In the genomic region with DNA sequence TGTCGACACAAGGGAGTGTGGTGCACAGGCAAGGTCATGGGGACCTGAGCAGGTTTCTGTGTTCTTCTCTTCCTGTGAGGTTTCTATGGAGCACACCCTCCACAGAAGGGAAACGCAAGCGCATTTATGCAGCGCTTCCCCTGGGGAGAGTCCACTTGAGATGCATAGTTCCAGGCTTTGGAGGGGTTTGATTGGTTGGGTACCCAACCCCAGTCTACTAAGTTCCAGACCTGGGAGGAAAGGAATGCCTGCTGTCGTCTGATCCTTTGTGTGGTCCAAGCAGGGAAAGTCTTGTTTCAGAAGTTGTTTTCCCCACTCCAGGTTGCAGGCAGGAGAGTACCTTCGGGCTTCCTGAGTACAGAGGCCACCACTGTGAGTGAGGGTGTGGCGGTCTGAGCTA, we compare ENCODE assay signal across 29 mouse cellular contexts. TPM values are rescaled to one million over a fixed set of nuclear protein-coding genes. Genes with fewer than 3 reads are reported as not detected.
DNase-seq lines count a peak whose midpoint lies in the region; ATAC-seq lines count a peak whose summit lies in the region.
"Had no signal": no experiment of that assay in that cellular context is flagged by ENCODE, and none has a peak within 500 bp of the region (broad histone marks: within the 10 kb centered on the region; RNA-seq: fewer than 3 reads in every experiment).

No protein-coding gene starts in this region.

- H3K4me2 ChIP-seq in hindbrain, embryonic 12.5 days (replicated peaks): no peak overlapping the region
- H3K4me2 ChIP-seq in hindbrain, embryonic 11.5 days (replicated peaks; ENCODE audit: low read depth, low read length): no peak overlapping the region
- H3K4me2 ChIP-seq in neural tube, embryonic 12.5 days (replicated peaks): peak overlapping the region; percentile 41
- no peak overlapping the region for H3K4me2 ChIP-seq in hindbrain, embryonic 15.5 days
- H3K4me2 ChIP-seq: embryonic facial prominence, embryonic 12.5 days; forebrain, embryonic 15.5 days; heart, embryonic 11.5 days; kidney, embryonic 15.5 days; limb, embryonic 12.5 days; liver, embryonic 15.5 days; lung, embryonic 14.5 days; midbrain, embryonic 12.5 days had no signal

- no peaks in the 10 kb centered on the region for H3K27me3 ChIP-seq in hindbrain, embryonic 12.5 days
- H3K27me3 ChIP-seq in hindbrain, embryonic 11.5 days (ENCODE audit: control insufficient read depth, insufficient read depth, low read length): no peaks in the 10 kb centered on the region
- no peaks in the 10 kb centered on the region for H3K27me3 ChIP-seq in neural tube, embryonic 12.5 days (replicated peaks)
- no peaks in the 10 kb centered on the region for H3K27me3 ChIP-seq in hindbrain, embryonic 15.5 days
- H3K27me3 ChIP-seq: embryonic facial prominence, embryonic 12.5 days had no signal

- no peak for DNase-seq in hindbrain, embryonic 11.5 days (ENCODE audit: low spot score)
- DNase-seq in neural tube, embryonic 10.5 days (ENCODE audit: extremely low spot score, low spot score): no peak
- no peak for DNase-seq in kidney, adult 9 months
- no peak for DNase-seq in urinary bladder, postnatal 25 days (ENCODE audit: low spot score)
- DNase-seq: adrenal gland, postnatal 14 days; cerebellum, adult 11 months; cerebellum, postnatal 36 days; embryo, embryonic 11 days; gastrocnemius, postnatal 14 days; heart, adult 18-20 months; heart, postnatal 36 days; kidney, adult 11 months; kidney, postnatal 25 days; lung, embryonic 14.5 days; lung, postnatal 36 days; thymus, adult 2 months; thymus, postnatal 36 days had no signal

- H3K27ac ChIP-seq in hindbrain, embryonic 12.5 days: peak overlapping the region; percentile 92; the same call in 1 of the 2 replicates
- H3K27ac ChIP-seq in hindbrain, embryonic 11.5 days (ENCODE audit: low read depth, low read length): no peak overlapping the region
- H3K27ac ChIP-seq in neural tube, embryonic 12.5 days: 0 out of 2 replicates have a peak overlapping the region, but pooled peaks have one; percentile 91
- peak overlapping the region; percentile 51 for H3K27ac ChIP-seq in hindbrain, embryonic 15.5 days (replicated peaks)
- H3K27ac ChIP-seq: forebrain, embryonic 15.5 days; limb, embryonic 12.5 days; liver, embryonic 15.5 days had no signal

- no peak for ATAC-seq in hindbrain, embryonic 12.5 days (ENCODE audit: low FRiP score)
- no peak for ATAC-seq in hindbrain, embryonic 11.5 days (ENCODE audit: low FRiP score)
- ATAC-seq in neural tube, embryonic 12.5 days (ENCODE audit: low FRiP score, low read depth): no peak
- ATAC-seq in hindbrain, embryonic 15.5 days (ENCODE audit: low FRiP score, low read depth): no peak
- ATAC-seq: CD4-positive, CD25-positive, alpha-beta regulatory T cell, adult 4 months; inflammation-experienced regulatory T-cells, adult 6 months had no signal

- H3K9me3 ChIP-seq in hindbrain, embryonic 12.5 days (replicated peaks): no peaks in the 10 kb centered on the region
- no peaks in the 10 kb centered on the region for H3K9me3 ChIP-seq in hindbrain, embryonic 11.5 days (ENCODE audit: control insufficient read depth, low read length)
- no peaks in the 10 kb centered on the region for H3K9me3 ChIP-seq in neural tube, embryonic 12.5 days
- no peaks in the 10 kb centered on the region for H3K9me3 ChIP-seq in hindbrain, embryonic 15.5 days
- H3K9me3 ChIP-seq: forebrain, embryonic 15.5 days; limb, embryonic 12.5 days; liver, embryonic 15.5 days; midbrain, embryonic 12.5 days had no signal

- no peak overlapping the region for H3K9ac ChIP-seq in hindbrain, embryonic 12.5 days
- H3K9ac ChIP-seq in hindbrain, embryonic 11.5 days (ENCODE audit: low read depth, low read length): no peak overlapping the region
- H3K9ac ChIP-seq in neural tube, embryonic 12.5 days: no peak overlapping the region
- no peak overlapping the region for H3K9ac ChIP-seq in hindbrain, embryonic 15.5 days
- H3K9ac ChIP-seq: embryonic facial prominence, embryonic 12.5 days; forebrain, embryonic 15.5 days; kidney, embryonic 15.5 days; limb, embryonic 12.5 days; liver, embryonic 15.5 days; lung, embryonic 14.5 days; midbrain, embryonic 12.5 days had no signal

- H3K36me3 ChIP-seq in hindbrain, embryonic 12.5 days: no peaks in the 10 kb centered on the region
- H3K36me3 ChIP-seq in hindbrain, embryonic 11.5 days (ENCODE audit: control insufficient read depth, insufficient read depth, low read length): no peaks in the 10 kb centered on the region
- no peaks in the 10 kb centered on the region for H3K36me3 ChIP-seq in neural tube, embryonic 12.5 days
- H3K36me3 ChIP-seq in hindbrain, embryonic 15.5 days: no peaks in the 10 kb centered on the region
- H3K36me3 ChIP-seq: embryonic facial prominence, embryonic 12.5 days; forebrain, embryonic 15.5 days; kidney, embryonic 15.5 days; limb, embryonic 12.5 days; liver, embryonic 15.5 days; midbrain, embryonic 12.5 days had no signal

- peaks cover 63% of the 10 kb centered on the region for H3K4me1 ChIP-seq in hindbrain, embryonic 12.5 days
- H3K4me1 ChIP-seq in hindbrain, embryonic 11.5 days (replicated peaks; ENCODE audit: control insufficient read depth, insufficient read depth, low read length): peaks cover 13% of the 10 kb centered on the region
- H3K4me1 ChIP-seq in neural tube, embryonic 12.5 days: peaks cover 66% of the 10 kb centered on the region
- H3K4me1 ChIP-seq in hindbrain, embryonic 15.5 days (replicated peaks): peaks cover 50% of the 10 kb centered on the region
- H3K4me1 ChIP-seq: liver, embryonic 15.5 days had no signal

- H3K4me3 ChIP-seq in hindbrain, embryonic 12.5 days: no peak overlapping the region
- H3K4me3 ChIP-seq in hindbrain, embryonic 11.5 days (ENCODE audit: low read depth, low read length): no peak overlapping the region
- no peak overlapping the region for H3K4me3 ChIP-seq in neural tube, embryonic 12.5 days
- H3K4me3 ChIP-seq in hindbrain, embryonic 15.5 days: no peak overlapping the region
- H3K4me3 ChIP-seq: embryonic facial prominence, embryonic 12.5 days; forebrain, embryonic 15.5 days; kidney, embryonic 15.5 days; limb, embryonic 12.5 days; liver, embryonic 15.5 days; midbrain, embryonic 12.5 days had no signal

- WGBS in hindbrain, embryonic 12.5 days: 74% methylated on average over 7 of the region's 7 CpGs
- 69% methylated on average over 7 of the region's 7 CpGs for WGBS in hindbrain, embryonic 11.5 days
- 73% methylated on average over 7 of the region's 7 CpGs for WGBS in neural tube, embryonic 12.5 days
- 74% methylated on average over 7 of the region's 7 CpGs for WGBS in hindbrain, embryonic 15.5 days

RNA-seq across cellular contexts. Expression of a gene that starts 6.7 kb away (rescaled TPM):
- polyA plus RNA-seq in hindbrain, embryonic 12.5 days (2016; fragmentation: Nextera tagmentation; extraction: Ambion mirVana): 269 TPM in 2 replicates
- polyA plus RNA-seq in hindbrain, embryonic 11.5 days (2014; fragmentation: Nextera tagmentation; extraction: Ambion mirVana): 231 and 251 TPM in 2 replicates
- polyA plus RNA-seq in neural tube, embryonic 12.5 days (2016; fragmentation: Nextera tagmentation; extraction: Ambion mirVana): 425 and 434 TPM in 2 replicates
- polyA plus RNA-seq in hindbrain, embryonic 15.5 days (2015; fragmentation: Nextera tagmentation; extraction: Ambion mirVana): 183 and 192 TPM in 2 replicates
- polyA plus RNA-seq: CD4-positive, CD25-positive, alpha-beta regulatory T cell, adult 4 months had no signal
